Mouse (Mus musculus) gastrocnemius, postnatal 14 days (tissue): ENCODE results near the gene Slc17a9. TPM values are rescaled to one million over a fixed set of nuclear protein-coding genes. Genes with fewer than 3 reads are reported as not detected.

ENCODE experiments used
- DNase-seq: peaks from one replicate; pipeline ENCODE4 v3.0.0; 2021; ENCODE audit warnings: mixed read lengths
- intact Hi-C: fragments of 180-260 bp; cut with DNase I; formaldehyde crosslinking; loops from one replicate; pipeline ENCODE4 v1.15.1; 2025; ENCODE audit warnings: low total_unique reads
- total RNA-seq, 2 experiments: library from RNA; stranded (reverse); gene quantifications; 2 replicates each; pipeline ENCODE4 v1.2.3; 2021

Slc17a9 gene
- total RNA-seq, 2 experiments from 2014 or later = 0.39 to 0.51 TPM

GRCm38 (mm10) chr2:180787566-180788232 lies 62.6 kb downstream of the Slc17a9 start:
- no peak for DNase-seq
- intact Hi-C loops = loop anchor here (1.0 kb wide), 1 partner anchor 35 kb away; no protein-coding TSS in a partner anchor

GRCm38 (mm10) chr2:180788386-180788785 lies 63.3 kb downstream of the Slc17a9 start:
- DNase-seq = no peak
- intact Hi-C loops = no loop called here

GRCm38 (mm10) chr2:180788843-180789242 lies 63.8 kb downstream of the Slc17a9 start:
- intact Hi-C loops = no loop called here
- DNase-seq = no peak

GRCm38 (mm10) chr2:180791674-180792073 lies 66.6 kb downstream of the Slc17a9 start:
- intact Hi-C loops = no loop called here
- peak; percentile 10 for DNase-seq

Other genes with a start within 250 kb of the Slc17a9 start
- not detected for gene Ntsr1, start 225.3 kb upstream of the Slc17a9 start, total RNA-seq
- 1 to 10 TPM; 4.7 to 5.3 TPM for gene Mrgbp, start 144.0 kb upstream of the Slc17a9 start, total RNA-seq
- 10 to 100 TPM; 22.5 to 25.2 TPM for gene Ogfr, start 136.0 kb upstream of the Slc17a9 start, total RNA-seq
- gene Col9a3, start 127.5 kb upstream of the Slc17a9 start, total RNA-seq = under 1 TPM; 0.29 to 0.97 TPM
- under 1 TPM; 0.21 to 0.22 TPM for gene Tcfl5, start 82.6 kb upstream of the Slc17a9 start, total RNA-seq
- 10 to 100 TPM; 18.9 to 19.7 TPM for gene Dido1, start 15.3 kb upstream of the Slc17a9 start, total RNA-seq
- gene Gid8, start 15.1 kb upstream of the Slc17a9 start, total RNA-seq = 10 to 100 TPM; 38.5 to 40.5 TPM
- not detected for gene Bhlhe23, start 51.6 kb downstream of the Slc17a9 start, total RNA-seq
- gene Ythdf1, start 195.7 kb downstream of the Slc17a9 start, total RNA-seq = 10 to 100 TPM; 29.5 to 30.3 TPM
- not detected for gene Birc7, start 203.8 kb downstream of the Slc17a9 start, total RNA-seq
- gene Nkain4, start 229.4 kb downstream of the Slc17a9 start, total RNA-seq = under 1 TPM; 0.82 TPM
- gene Arfgap1, start 242.0 kb downstream of the Slc17a9 start, total RNA-seq = 10 to 100 TPM; 32.1 to 33.9 TPM